Mouse (Mus musculus) liver, embryonic 11.5 days (tissue): ENCODE data around the gene 2900011O08Rik. TPM values are rescaled to one million over a fixed set of nuclear protein-coding genes. Genes with fewer than 3 reads are reported as not detected.

Source experiments
- ATAC-seq: fragments of 200-750 bp; cut with Nextera tagmentation; replicated peaks from 2 replicates; pipeline ENCODE4 v1.8.0; 2017; ENCODE audit warnings: moderate number of reproducible peaks, mild to moderate bottlenecking, moderate TSS enrichment, moderate library complexity; ENCODE audit not compliant: low FRiP score
- DNase-seq: peaks from one replicate; pipeline ENCODE4 v3.0.0-alpha.2; 2017; ENCODE audit warnings: low spot score
- H3K27ac ChIP-seq: fragments of 300-500 bp; sonication (generic); 2 replicates; pipeline ENCODE4 v1.5.1; 2014; ENCODE audit warnings: mild to moderate bottlenecking, low read depth, low read length, control low read depth
- H3K27me3 ChIP-seq: fragments of 300-500 bp; sonication (generic); replicated peaks from 2 replicates; pipeline ENCODE4 v1.6.1; 2014; ENCODE audit warnings: low read length, mixed read lengths; ENCODE audit not compliant: control insufficient read depth, insufficient read depth
- H3K36me3 ChIP-seq: fragments of 300-500 bp; sonication (generic); 2 replicates; pipeline ENCODE4 v1.6.1; 2014; ENCODE audit warnings: mild to moderate bottlenecking, low read length, moderate library complexity, mixed read lengths; ENCODE audit not compliant: control insufficient read depth, insufficient read depth
- H3K4me1 ChIP-seq: fragments of 300-500 bp; sonication (generic); replicated peaks from 2 replicates; pipeline ENCODE4 v1.6.1; 2014; ENCODE audit warnings: low read length, mixed read lengths; ENCODE audit not compliant: control insufficient read depth, insufficient read depth
- H3K4me2 ChIP-seq: fragments of 300-500 bp; sonication (generic); 2 replicates; pipeline ENCODE4 v1.6.1; 2014; ENCODE audit warnings: mild to moderate bottlenecking, control low read depth, moderate library complexity
- H3K4me3 ChIP-seq: fragments of 300-500 bp; sonication (generic); 2 replicates; pipeline ENCODE4 v1.5.1; 2014; ENCODE audit warnings: low read depth, low read length, control low read depth
- H3K9ac ChIP-seq: fragments of 300-500 bp; sonication (generic); 2 replicates; pipeline ENCODE4 v1.6.1; 2014; ENCODE audit warnings: low read depth, low read length, control low read depth
- H3K9me3 ChIP-seq: fragments of 300-500 bp; sonication (generic); 2 replicates; pipeline ENCODE4 v1.6.1; 2016; ENCODE audit warnings: low read length, inconsistent platforms, mixed read lengths; ENCODE audit not compliant: control insufficient read depth
- WGBS: fragments of 180-500 bp; shearing (Covaris S2); extraction: QIAGEN DNeasy Blood & Tissue Kit; methylation state at CpG from one replicate; pipeline ENCODE4 v1.1.7; 2014; 5-methylcytosine and 5-hydroxymethylcytosine counted together
- polyA plus RNA-seq: library from polyadenylated mRNA; unstranded; fragments of >200 nt; fragmentation: Nextera tagmentation; extraction: Ambion mirVana; gene quantifications from 2 replicates; pipeline ENCODE4 v1.2.1, GENCODE M21; 2014

2900011O08Rik gene
- polyA plus RNA-seq, 1 experiment from 2014 or later, result 0.85 TPM

GRCm38 (mm10) chr16:14125253-14125652 is 138.8 kb downstream of the 2900011O08Rik start:
- Histone ChIP-seq H3K9ac (no peak overlapping the region), H3K4me2 (no peak overlapping the region), H3K27ac (no peak overlapping the region), H3K36me3 (peaks cover 35% of the 10 kb centered on the region), H3K27me3 (no peaks in the 10 kb centered on the region), H3K9me3 (no peaks in the 10 kb centered on the region), H3K4me3 (no peak overlapping the region), H3K4me1 (no peaks in the 10 kb centered on the region)
- DNase-seq, result no peak
- WGBS, result 86% methylated on average over 1 of the region's 1 CpGs
- no peak for ATAC-seq

GRCm38 (mm10) chr16:14128977-14129376 is 142.6 kb downstream of the 2900011O08Rik start:
- no peaks in the 10 kb centered on the region for H3K4me1 ChIP-seq
- H3K36me3 ChIP-seq, result peaks cover 30% of the 10 kb centered on the region

DNA sequence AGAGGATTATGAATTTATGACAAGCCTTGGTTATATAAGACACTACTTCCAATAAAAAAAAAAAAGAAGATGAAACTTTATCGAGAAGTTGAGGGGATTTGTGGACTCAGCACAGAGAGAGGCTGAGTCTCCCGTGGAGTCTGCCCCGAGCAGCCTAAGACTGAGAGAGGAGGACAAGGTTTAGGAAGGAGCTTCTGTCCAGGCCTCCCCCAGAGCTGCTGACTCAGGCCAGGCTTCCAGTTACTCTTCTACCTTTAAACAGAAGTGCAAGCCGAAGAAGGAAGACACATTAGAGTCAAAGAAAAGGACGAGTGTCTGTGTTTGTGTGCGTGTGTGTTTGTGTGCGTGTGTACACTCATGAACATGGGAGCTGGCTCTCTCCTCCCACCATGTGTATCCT is 144.4 kb downstream of the 2900011O08Rik start:
- Histone ChIP-seq H3K27ac (no peak overlapping the region), H3K4me3 (no peak overlapping the region), H3K9ac (no peak overlapping the region), H3K4me1 (no peaks in the 10 kb centered on the region), H3K27me3 (no peaks in the 10 kb centered on the region), H3K36me3 (peaks cover 18% of the 10 kb centered on the region), H3K4me2 (no peak overlapping the region), H3K9me3 (no peaks in the 10 kb centered on the region)
- no peak for ATAC-seq
- no peak for DNase-seq
- 90% methylated on average over 7 of the region's 7 CpGs for WGBS

More at GRCm38 (mm10) chr16:14128977-14129376, 142.6 kb downstream of the 2900011O08Rik start:
- Histone ChIP-seq H3K9ac (no peak overlapping the region), H3K4me2 (no peak overlapping the region), H3K27me3 (no peaks in the 10 kb centered on the region), H3K27ac (no peak overlapping the region), H3K4me3 (no peak overlapping the region), H3K9me3 (no peaks in the 10 kb centered on the region)
- no peak for ATAC-seq
- DNase-seq, result no peak

GRCm38 (mm10) chr16:14131376-14131775 is 145.0 kb downstream of the 2900011O08Rik start:
- no peak for ATAC-seq
- WGBS, result 92% methylated on average over 3 of the region's 3 CpGs
- H3K36me3 ChIP-seq, result peaks cover 19% of the 10 kb centered on the region

GRCm38 (mm10) chr16:14131838-14132237 is 145.4 kb downstream of the 2900011O08Rik start:
- no peak for ATAC-seq
- no peak for DNase-seq
- peaks cover 22% of the 10 kb centered on the region for H3K36me3 ChIP-seq

More at GRCm38 (mm10) chr16:14131376-14131775, 145.0 kb downstream of the 2900011O08Rik start:
- Histone ChIP-seq H3K9ac (no peak overlapping the region), H3K27me3 (no peaks in the 10 kb centered on the region), H3K9me3 (no peaks in the 10 kb centered on the region), H3K4me3 (no peak overlapping the region), H3K4me1 (no peaks in the 10 kb centered on the region), H3K4me2 (no peak overlapping the region), H3K27ac (no peak overlapping the region)
- no peak for DNase-seq

DNA sequence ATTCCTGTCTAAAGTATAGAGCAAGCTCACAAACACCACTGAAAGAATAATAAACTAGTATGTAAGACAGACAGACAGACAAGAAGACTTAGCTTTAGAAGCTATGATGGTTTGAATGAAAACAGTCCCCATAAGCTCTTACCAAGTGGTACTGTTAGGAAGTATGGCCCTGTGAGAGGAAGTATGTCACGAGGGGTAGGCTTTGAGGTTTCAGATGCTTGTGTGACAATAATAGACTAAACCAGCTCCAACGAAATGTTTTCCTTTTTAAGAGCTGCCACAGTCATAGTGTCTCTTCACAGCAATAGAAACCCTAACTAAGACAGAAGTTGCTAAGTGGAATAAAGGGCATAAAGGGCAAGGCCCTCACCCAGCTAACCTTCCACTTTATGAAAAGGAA is 148.6 kb downstream of the 2900011O08Rik start:
- Histone ChIP-seq H3K27ac (no peak overlapping the region), H3K27me3 (no peaks in the 10 kb centered on the region), H3K4me1 (no peaks in the 10 kb centered on the region), H3K36me3 (peaks cover 28% of the 10 kb centered on the region; the same call in 1 of the 2 replicates), H3K9me3 (no peaks in the 10 kb centered on the region), H3K4me2 (no peak overlapping the region), H3K9ac (no peak overlapping the region), H3K4me3 (no peak overlapping the region)
- WGBS, result 63% methylated on average over 2 of the region's 2 CpGs
- ATAC-seq, result no peak; the same call in 1 of the 2 replicates
- DNase-seq, result no peak

More at GRCm38 (mm10) chr16:14131838-14132237, 145.4 kb downstream of the 2900011O08Rik start:
- H3K4me2 ChIP-seq, result no peak overlapping the region
- H3K27me3 ChIP-seq, result no peaks in the 10 kb centered on the region
- 81% methylated on average over 5 of the region's 5 CpGs for WGBS
- no peaks in the 10 kb centered on the region for H3K9me3 ChIP-seq
- H3K4me1 ChIP-seq, result no peaks in the 10 kb centered on the region
- H3K27ac ChIP-seq, result no peak overlapping the region
- H3K4me3 ChIP-seq, result no peak overlapping the region
- no peak overlapping the region for H3K9ac ChIP-seq

GRCm38 (mm10) chr16:14137976-14138561 is 151.7 kb downstream of the 2900011O08Rik start:
- no peak for ATAC-seq
- WGBS, result 96% methylated on average over 1 of the region's 1 CpGs
- no peak overlapping the region for H3K27ac ChIP-seq
- H3K4me2 ChIP-seq, result no peak overlapping the region
- H3K36me3 ChIP-seq, result peaks cover 43% of the 10 kb centered on the region
- no peaks in the 10 kb centered on the region for H3K9me3 ChIP-seq
- no peak for DNase-seq
- H3K27me3 ChIP-seq, result no peaks in the 10 kb centered on the region
- no peak overlapping the region for H3K9ac ChIP-seq
- H3K4me3 ChIP-seq, result no peak overlapping the region
- H3K4me1 ChIP-seq, result no peaks in the 10 kb centered on the region

DNA sequence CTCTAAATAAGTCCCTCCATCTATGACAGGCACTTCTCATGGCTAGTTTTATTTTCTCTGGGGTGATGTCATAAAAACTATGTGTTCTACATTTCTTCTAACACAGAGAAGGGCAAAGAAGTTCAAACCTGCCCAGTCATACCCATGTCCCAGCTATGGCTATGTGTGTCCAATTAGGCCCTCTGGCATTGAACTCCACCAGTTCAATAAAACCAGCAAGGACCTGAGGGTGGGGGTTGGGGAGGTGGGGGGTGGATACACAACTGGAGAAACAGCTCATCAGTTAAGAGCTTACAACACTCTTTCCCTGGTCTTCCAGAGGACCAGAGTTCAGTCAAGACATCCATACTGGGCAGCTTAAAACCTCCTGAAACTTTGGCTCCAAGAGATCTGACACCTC is 152.7 kb downstream of the 2900011O08Rik start:
- peaks cover 44% of the 10 kb centered on the region for H3K36me3 ChIP-seq
- DNase-seq, result no peak

GRCm38 (mm10) chr16:14143298-14143697 is 156.9 kb downstream of the 2900011O08Rik start:
- Histone ChIP-seq H3K36me3 (peaks cover 52% of the 10 kb centered on the region), H3K4me2 (no peak overlapping the region), H3K27me3 (no peaks in the 10 kb centered on the region), H3K9ac (no peak overlapping the region), H3K4me3 (no peak overlapping the region), H3K4me1 (no peaks in the 10 kb centered on the region), H3K27ac (no peak overlapping the region), H3K9me3 (no peaks in the 10 kb centered on the region)
- DNase-seq (no peak), ATAC-seq (no peak)
- 80% methylated on average over 3 of the region's 3 CpGs for WGBS

More for the DNA sequence above, 152.7 kb downstream of the 2900011O08Rik start:
- no peak overlapping the region for H3K9ac ChIP-seq
- no peaks in the 10 kb centered on the region for H3K9me3 ChIP-seq
- H3K4me3 ChIP-seq, result no peak overlapping the region
- H3K27ac ChIP-seq, result no peak overlapping the region
- H3K4me2 ChIP-seq, result no peak overlapping the region
- no peaks in the 10 kb centered on the region for H3K4me1 ChIP-seq
- no peaks in the 10 kb centered on the region for H3K27me3 ChIP-seq
- ATAC-seq, result no peak
